Mouse (Mus musculus): ENCODE results near the gene Cited2. TPM values are rescaled to one million over a fixed set of nuclear protein-coding genes. Genes with fewer than 3 reads are reported as not detected.

Cited2 gene
- total RNA-seq, 2 experiments from 2014 or later: 37.6 to 41.5 TPM

Other genes with a start within 250 kb of the Cited2 start
- 10 to 100 TPM; 69.6 to 78.8 TPM for gene Txlnb, start 73.0 kb downstream of the Cited2 start, total RNA-seq (2021)
- 10 to 100 TPM; 23.0 to 27.5 TPM for gene Heca, start 224.8 kb downstream of the Cited2 start, total RNA-seq (2021)

Measured in gastrocnemius, postnatal 4 days (tissue).